In the genomic region with DNA sequence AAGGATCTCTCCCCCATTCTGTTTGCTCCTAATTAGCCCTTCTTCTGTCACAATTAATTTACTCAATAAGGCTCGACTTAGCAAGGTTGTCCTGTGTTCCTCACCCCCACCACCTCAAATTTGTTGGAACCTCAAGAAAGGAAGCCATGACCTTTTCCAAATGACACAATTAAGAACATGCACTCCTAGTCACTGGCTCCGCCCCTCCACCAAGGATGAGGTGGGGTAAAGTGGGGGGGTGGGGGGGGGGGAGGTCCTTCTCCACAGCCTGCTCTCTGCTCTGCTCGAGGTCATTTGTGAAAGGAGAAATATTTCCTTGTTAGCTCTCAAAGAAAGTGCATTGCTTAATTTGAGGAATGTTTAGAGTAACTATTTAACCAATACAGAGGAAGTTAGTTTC, we compare ENCODE assay signal across 27 mouse cellular contexts. TPM values are rescaled to one million over a fixed set of nuclear protein-coding genes. Genes with fewer than 3 reads are reported as not detected.
DNase-seq lines count a peak whose midpoint lies in the region; ATAC-seq and TF ChIP-seq lines count a peak whose summit lies in the region.
"Had no signal": no experiment of that assay in that cellular context is flagged by ENCODE, and none has a peak within 500 bp of the region (broad histone marks: within the 10 kb centered on the region; RNA-seq: fewer than 3 reads in every experiment).

No protein-coding gene starts in this region.

- no peak overlapping the region for H3K4me3 ChIP-seq in lung, postnatal 0 days (ENCODE audit: low read depth, low read length)
- no peak overlapping the region for H3K4me3 ChIP-seq in cerebellum, adult 2 months (replicated peaks; ENCODE audit: insufficient read depth, low read depth, low read length)
- H3K4me3 ChIP-seq: heart, embryonic 15.5 days; limb, embryonic 15.5 days; neural tube, embryonic 12.5 days had no signal

- no peak overlapping the region for H3K9ac ChIP-seq in lung, postnatal 0 days (replicated peaks; ENCODE audit: low read depth)
- H3K9ac ChIP-seq: heart, embryonic 15.5 days; limb, embryonic 15.5 days; neural tube, embryonic 12.5 days had no signal

- 27% methylated on average over 3 of the region's 3 CpGs for WGBS in lung, postnatal 0 days
- WGBS in cerebellum, adult 2 months: 32% methylated on average over 3 of the region's 3 CpGs

- peak; percentile 57 to 76 for DNase-seq in adrenal gland, adult (ENCODE audit: inconsistent age in 2 of 2, low spot score in 1 of 2)
- no peak for DNase-seq in adrenal gland, adult 8-10 months
- peak; percentile 64 for DNase-seq in heart, adult 11 months
- DNase-seq in heart, postnatal 10 days: no peak
- DNase-seq in lung, postnatal 0 days (ENCODE audit: low spot score): peak; percentile 84
- DNase-seq in lung, adult 18-20 months: no peak
- DNase-seq in cerebellum, adult 2 months: no peak
- DNase-seq in spleen, adult 12 weeks (ENCODE audit: low spot score): no peak
- DNase-seq: cerebellum, postnatal 10 days; embryo, embryonic 11 days; heart, adult 18-20 months; layer of hippocampus, postnatal 36 days; right cerebral cortex, postnatal 14 days had no signal

- no peaks in the 10 kb centered on the region for H3K4me1 ChIP-seq in lung, postnatal 0 days (ENCODE audit: insufficient read depth, low read depth, low read length)
- no peaks in the 10 kb centered on the region for H3K4me1 ChIP-seq in cerebellum, adult 2 months (ENCODE audit: control insufficient read depth, insufficient read depth, low read length)
- H3K4me1 ChIP-seq: neural tube, embryonic 12.5 days had no signal

- intact Hi-C loops in heart, postnatal 10 days (cut with DNase I): no loop called here

- no peak for TF ChIP-seq CTCF in lung, postnatal 0 days (IDR thresholded peaks at IDR 0.05)
- TF ChIP-seq CTCF in cerebellum, adult 2 months (IDR thresholded peaks at IDR 0.05; ENCODE audit: borderline replicate concordance, insufficient read depth, low read depth, low read length): no peak

- no peaks in the 10 kb centered on the region for H3K27me3 ChIP-seq in lung, postnatal 0 days (replicated peaks; ENCODE audit: insufficient read depth, low read length)
- no peaks in the 10 kb centered on the region; the same call in 1 of the 2 replicates for H3K27me3 ChIP-seq in cerebellum, adult 2 months (ENCODE audit: control insufficient read depth, insufficient read depth, low read length)
- H3K27me3 ChIP-seq: heart, embryonic 15.5 days; limb, embryonic 15.5 days; neural tube, embryonic 12.5 days had no signal

- ATAC-seq in lung, postnatal 0 days: peak; percentile 71
- ATAC-seq: CD4-positive, CD25-positive, alpha-beta regulatory T cell, adult 4 months; inflammation-experienced regulatory T-cells, adult 6 months had no signal

- TF ChIP-seq POLR2A in cerebellum, adult 2 months (IDR thresholded peaks at IDR 0.05; ENCODE audit: borderline replicate concordance, insufficient read depth, low read length): no peak

- no peak for TF ChIP-seq EP300 in lung, postnatal 0 days (IDR thresholded peaks at IDR 0.05)

- no peaks in the 10 kb centered on the region for H3K36me3 ChIP-seq in lung, postnatal 0 days (ENCODE audit: insufficient read depth, low read length)
- H3K36me3 ChIP-seq: G1E; heart, embryonic 15.5 days; limb, embryonic 15.5 days; neural tube, embryonic 12.5 days had no signal

- H3K4me2 ChIP-seq in lung, postnatal 0 days (replicated peaks; ENCODE audit: low read depth, low read length): no peak overlapping the region
- H3K4me2 ChIP-seq: heart, embryonic 15.5 days; limb, embryonic 15.5 days; neural tube, embryonic 12.5 days had no signal

- H3K9me3 ChIP-seq in lung, postnatal 0 days (ENCODE audit: low read length): no peaks in the 10 kb centered on the region
- H3K9me3 ChIP-seq: G1E; heart, embryonic 15.5 days; limb, embryonic 15.5 days; neural tube, embryonic 12.5 days had no signal

- no peak overlapping the region for H3K27ac ChIP-seq in lung, postnatal 0 days (ENCODE audit: low read length)
- H3K27ac ChIP-seq in cerebellum, adult 2 months (ENCODE audit: insufficient read depth, low read length): no peak overlapping the region
- H3K27ac ChIP-seq: heart, embryonic 15.5 days; limb, embryonic 15.5 days; neural tube, embryonic 12.5 days had no signal

RNA-seq across cellular contexts. Expression of a gene that starts 17.8 kb away (rescaled TPM):
- total RNA-seq in adrenal gland, adult 8-10 months (2022): not detected
- total RNA-seq in heart, postnatal 10 days (2021): not detected
- polyA plus RNA-seq in lung, postnatal 0 days (2015; fragmentation: Nextera tagmentation; extraction: Ambion mirVana): not detected in 2 replicates
- polyA plus RNA-seq in cerebellum, adult 2 months (2012; rRNA removed): not detected in 2 replicates
- total RNA-seq: G1E; gastrocnemius, adult 8-10 months; heart, adult 18-20 months; layer of hippocampus, postnatal 36 days; left cerebral cortex, postnatal 25 days; megakaryocyte-erythroid progenitor cell, adult 5-6 weeks; monocyte, adult 5-6 weeks had no signal
- polyA plus RNA-seq: CD4-positive, CD25-positive, alpha-beta regulatory T cell, adult 4 months; G1E; heart, embryonic 15.5 days; hindbrain, embryonic 11.5 days; inflammation-experienced regulatory T-cells, adult 6 months; limb, embryonic 15.5 days; liver, embryonic 16.5 days; neural tube, embryonic 12.5 days; stomach, embryonic 16.5 days; thymus, postnatal 0 days had no signal

RNA-seq across cellular contexts. Expression of a gene that starts 42.3 kb away (rescaled TPM):
- total RNA-seq in adrenal gland, adult 8-10 months (2022): 100 to 1,000 TPM; 109 to 247 (median 188) TPM
- 100 to 1,000 TPM; 250 to 255 TPM for total RNA-seq in heart, postnatal 10 days (2021)
- polyA plus RNA-seq in lung, postnatal 0 days (2015; fragmentation: Nextera tagmentation; extraction: Ambion mirVana): 54.8 and 56.0 TPM in 2 replicates
- polyA plus RNA-seq in cerebellum, adult 2 months (2012; rRNA removed): 10.6 and 13.2 TPM in 2 replicates
- total RNA-seq: megakaryocyte-erythroid progenitor cell, adult 5-6 weeks had no signal
- polyA plus RNA-seq: CD4-positive, CD25-positive, alpha-beta regulatory T cell, adult 4 months; G1E; inflammation-experienced regulatory T-cells, adult 6 months had no signal

Comparison
In these comparisons a context has a peak if more than half of its experiments do, and no peak if none do; other contexts are left out.
1. DNase-seq: peak in adrenal gland, adult (2 of 2), heart, adult 11 months (single experiment) and lung, postnatal 0 days (single experiment); none in adrenal gland, adult 8-10 months (single experiment), heart, postnatal 10 days (0 of 2), lung, adult 18-20 months (0 of 2), cerebellum, adult 2 months (0 of 2) and spleen, adult 12 weeks (single experiment).